ENCODE assay signal across 8 mouse cellular contexts in the genomic region with DNA sequence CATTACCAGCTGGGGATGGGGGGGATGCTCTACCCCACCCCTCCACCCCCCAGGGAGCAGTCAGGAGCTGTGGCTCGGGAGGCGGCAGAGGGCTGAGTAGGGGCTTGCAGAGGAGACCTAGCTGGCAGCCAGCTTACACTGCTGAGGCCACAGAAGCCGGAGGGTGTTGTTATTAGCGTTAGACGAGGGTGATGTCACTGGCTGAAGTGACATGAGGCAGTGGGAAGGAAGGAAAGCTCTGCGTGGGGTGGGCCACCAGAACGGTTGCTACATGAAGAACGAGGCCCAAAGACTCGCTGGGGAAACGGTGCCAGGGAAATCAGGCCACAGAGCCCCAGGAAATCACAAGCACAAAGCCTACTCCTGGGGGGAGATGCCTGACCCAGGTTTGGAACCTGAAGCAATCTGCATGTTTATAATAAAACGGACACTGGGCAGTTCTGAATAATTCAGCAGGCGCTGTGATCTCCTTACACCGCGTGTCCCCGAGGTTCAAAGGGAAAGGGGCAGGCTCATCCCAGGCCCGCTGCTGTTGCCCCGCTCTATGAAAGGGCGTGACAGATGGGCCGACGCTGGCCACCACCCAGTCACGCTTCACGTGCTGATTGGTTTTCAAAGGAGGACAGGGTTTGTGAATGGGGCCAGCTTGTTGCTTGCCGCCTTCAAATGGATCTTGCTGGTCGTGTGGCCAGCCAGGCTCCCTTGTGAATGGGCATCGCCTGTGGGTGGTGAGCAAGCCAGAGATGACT. TPM values are rescaled to one million over a fixed set of nuclear protein-coding genes. Genes with fewer than 3 reads are reported as not detected.
A peak's percentile ranks its signal among the peaks of the same experiment; 100 is the strongest.
DNase-seq lines count a peak whose midpoint lies in the region; ATAC-seq and TF ChIP-seq lines count a peak whose summit lies in the region.

No protein-coding gene starts in this region.

- H3K27ac ChIP-seq in cerebellum, adult 2 months (ENCODE audit: insufficient read depth, low read length): peak overlapping the region; percentile 98
- peak overlapping the region; percentile 76 for H3K27ac ChIP-seq in forebrain, embryonic 16.5 days (ENCODE audit: low read length)
- H3K27ac ChIP-seq in hindbrain, embryonic 12.5 days: peak overlapping the region; percentile 72
- H3K27ac ChIP-seq in lung, embryonic 15.5 days: peak overlapping the region; percentile 82

- H3K4me1 ChIP-seq in cerebellum, adult 2 months (ENCODE audit: control insufficient read depth, insufficient read depth, low read length): peaks cover 58% of the 10 kb centered on the region
- H3K4me1 ChIP-seq in forebrain, embryonic 16.5 days (replicated peaks; ENCODE audit: control insufficient read depth, insufficient read depth, low read length): peaks cover 23% of the 10 kb centered on the region
- peaks cover 26% of the 10 kb centered on the region for H3K4me1 ChIP-seq in hindbrain, embryonic 12.5 days
- H3K4me1 ChIP-seq in lung, embryonic 15.5 days: peaks cover 30% of the 10 kb centered on the region

- no peak for TF ChIP-seq CTCF in cerebellum, adult 2 months (IDR thresholded peaks at IDR 0.05; ENCODE audit: borderline replicate concordance, insufficient read depth, low read depth, low read length)

- peak; percentile 70 for DNase-seq in ES-CJ7 (ENCODE audit: low read depth, low spot score)
- DNase-seq in cerebellum, adult 2 months: peak; percentile 92 to 93
- DNase-seq in layer of hippocampus, postnatal 25 days (ENCODE audit: extremely low spot score in 1 of 2, low spot score in 1 of 2): peak; percentile 52 to 61
- DNase-seq in ovary, postnatal 36 days (ENCODE audit: low spot score): peak; percentile 58
- DNase-seq in spleen, postnatal 10 days (ENCODE audit: low spot score in 2 of 2): no peak

- no peaks in the 10 kb centered on the region for H3K9me3 ChIP-seq in forebrain, embryonic 16.5 days (ENCODE audit: control insufficient read depth, low read length)
- no peaks in the 10 kb centered on the region for H3K9me3 ChIP-seq in hindbrain, embryonic 12.5 days (replicated peaks)
- H3K9me3 ChIP-seq in lung, embryonic 15.5 days: no peaks in the 10 kb centered on the region

- no peaks in the 10 kb centered on the region for H3K36me3 ChIP-seq in forebrain, embryonic 16.5 days (ENCODE audit: control insufficient read depth, insufficient read depth)
- no peaks in the 10 kb centered on the region for H3K36me3 ChIP-seq in hindbrain, embryonic 12.5 days
- no peaks in the 10 kb centered on the region for H3K36me3 ChIP-seq in lung, embryonic 15.5 days

- whole genome bisulfite sequencing in cerebellum, adult 2 months: under 1% methylated on average over 25 of the region's 25 CpGs
- 1% methylated on average over 25 of the region's 25 CpGs for WGBS in forebrain, embryonic 16.5 days
- 1% methylated on average over 25 of the region's 25 CpGs for WGBS in hindbrain, embryonic 12.5 days
- WGBS in lung, embryonic 15.5 days: 3% methylated on average over 25 of the region's 25 CpGs

- H3K27me3 ChIP-seq in cerebellum, adult 2 months (ENCODE audit: control insufficient read depth, insufficient read depth, low read length): no peaks in the 10 kb centered on the region
- H3K27me3 ChIP-seq in forebrain, embryonic 16.5 days (replicated peaks; ENCODE audit: control insufficient read depth, insufficient read depth, low read length): no peaks in the 10 kb centered on the region
- H3K27me3 ChIP-seq in hindbrain, embryonic 12.5 days: peaks cover 64% of the 10 kb centered on the region
- H3K27me3 ChIP-seq in lung, embryonic 15.5 days: no peaks in the 10 kb centered on the region

- H3K4me2 ChIP-seq in forebrain, embryonic 16.5 days (ENCODE audit: low read length): peak overlapping the region; percentile 31
- peak overlapping the region; percentile 48 for H3K4me2 ChIP-seq in hindbrain, embryonic 12.5 days (replicated peaks)
- H3K4me2 ChIP-seq in lung, embryonic 15.5 days: peak overlapping the region; percentile 43

- TF ChIP-seq POLR2A in cerebellum, adult 2 months (IDR thresholded peaks at IDR 0.05; ENCODE audit: borderline replicate concordance, insufficient read depth, low read length): peak; percentile 52; the same call in 1 of the 2 replicates

- H3K4me3 ChIP-seq in cerebellum, adult 2 months (replicated peaks; ENCODE audit: insufficient read depth, low read depth, low read length): peak overlapping the region; percentile 32
- H3K4me3 ChIP-seq in forebrain, embryonic 16.5 days (replicated peaks; ENCODE audit: low read length): peak overlapping the region; percentile 0; the same call in 1 of the 2 replicates
- H3K4me3 ChIP-seq in hindbrain, embryonic 12.5 days: peak overlapping the region; percentile 3; the same call in 1 of the 2 replicates
- peak overlapping the region; percentile 7; the same call in 1 of the 2 replicates for H3K4me3 ChIP-seq in lung, embryonic 15.5 days

- H3K9ac ChIP-seq in forebrain, embryonic 16.5 days (replicated peaks; ENCODE audit: low read depth, low read length): peak overlapping the region; percentile 30
- H3K9ac ChIP-seq in hindbrain, embryonic 12.5 days: peak overlapping the region; percentile 28; the same call in 1 of the 2 replicates
- H3K9ac ChIP-seq in lung, embryonic 15.5 days: 0 out of 2 replicates have a peak overlapping the region, but pooled peaks have one; percentile 11

- peak; percentile 82 for ATAC-seq in forebrain, embryonic 16.5 days
- peak; percentile 96 for ATAC-seq in hindbrain, embryonic 12.5 days (ENCODE audit: low FRiP score)
- ATAC-seq in lung, embryonic 15.5 days (ENCODE audit: borderline replicate concordance, extremely low read depth, low FRiP score, low TSS enrichment): peak; percentile 69

RNA-seq across cellular contexts. Expression of gene Ctdsp2, which starts 21.0 kb away (rescaled TPM):
- 96.2 and 101 TPM in 2 replicates for polyA plus RNA-seq in cerebellum, adult 2 months (2012; rRNA removed)
- polyA plus RNA-seq in forebrain, embryonic 16.5 days (2015; fragmentation: Nextera tagmentation; extraction: Ambion mirVana): 22.9 and 27.6 TPM in 2 replicates
- polyA plus RNA-seq in hindbrain, embryonic 12.5 days (2016; fragmentation: Nextera tagmentation; extraction: Ambion mirVana): 50.5 and 51.1 TPM in 2 replicates
- total RNA-seq in layer of hippocampus, postnatal 25 days (2021): 100 to 1,000 TPM in 1 of 2 experiments, 10 to 100 TPM in 1; 98.6 to 118 TPM
- polyA plus RNA-seq in lung, embryonic 15.5 days (2015; fragmentation: Nextera tagmentation; extraction: Ambion mirVana): 68.6 and 73.1 TPM in 2 replicates

RNA-seq across cellular contexts. Expression of gene Avil, which starts 43.0 kb away (rescaled TPM):
- polyA plus RNA-seq in cerebellum, adult 2 months (2012; rRNA removed): 0.33 and 0.54 TPM in 2 replicates
- polyA plus RNA-seq in forebrain, embryonic 16.5 days (2015; fragmentation: Nextera tagmentation; extraction: Ambion mirVana): 0.15 and 0.40 TPM in 2 replicates
- polyA plus RNA-seq in hindbrain, embryonic 12.5 days (2016; fragmentation: Nextera tagmentation; extraction: Ambion mirVana): 1.6 and 2.1 TPM in 2 replicates
- under 1 TPM; 0.47 to 0.69 TPM for total RNA-seq in layer of hippocampus, postnatal 25 days (2021)
- polyA plus RNA-seq in lung, embryonic 15.5 days (2015; fragmentation: Nextera tagmentation; extraction: Ambion mirVana): 0.25 and 0.39 TPM in 2 replicates

RNA-seq across cellular contexts. Expression of gene Atp23, which starts 56.4 kb away (rescaled TPM):
- 10.2 and 10.4 TPM in 2 replicates for polyA plus RNA-seq in cerebellum, adult 2 months (2012; rRNA removed)
- polyA plus RNA-seq in forebrain, embryonic 16.5 days (2015; fragmentation: Nextera tagmentation; extraction: Ambion mirVana): 10.0 and 10.5 TPM in 2 replicates
- polyA plus RNA-seq in hindbrain, embryonic 12.5 days (2016; fragmentation: Nextera tagmentation; extraction: Ambion mirVana): 14.8 and 15.0 TPM in 2 replicates
- total RNA-seq in layer of hippocampus, postnatal 25 days (2021): 1 to 10 TPM; 8.4 to 9.6 TPM
- polyA plus RNA-seq in lung, embryonic 15.5 days (2015; fragmentation: Nextera tagmentation; extraction: Ambion mirVana): 16.2 and 18.7 TPM in 2 replicates

Comparison
In these comparisons a context has a peak if more than half of its experiments do, and no peak if none do; other contexts are left out.
1. DNase-seq: peak in ES-CJ7 (single experiment), cerebellum, adult 2 months (2 of 2), layer of hippocampus, postnatal 25 days (2 of 2) and ovary, postnatal 36 days (single experiment); none in spleen, postnatal 10 days (0 of 2).
2. Peak in every context shown above with its lines, with median percentiles within 50 percentile points of each other: H3K27ac ChIP-seq, H3K4me3 ChIP-seq, ATAC-seq, H3K4me2 ChIP-seq and H3K9ac ChIP-seq.